Mouse (Mus musculus) cerebellum, postnatal 36 days (tissue): ENCODE data around the gene Tlr13.
"Not testable (repeated sequence)": the region's sequence is repeated elsewhere in the genome, so short reads cannot be mapped to it uniquely, and the experiment has no call there.

Experiments
- DNase-seq, 2 experiments: peaks; one replicate each; pipeline ENCODE4 v3.0.0; 2021 to 2022; ENCODE audit warnings: mixed read lengths in 2 of 2

The Tlr13 gene

DNA sequence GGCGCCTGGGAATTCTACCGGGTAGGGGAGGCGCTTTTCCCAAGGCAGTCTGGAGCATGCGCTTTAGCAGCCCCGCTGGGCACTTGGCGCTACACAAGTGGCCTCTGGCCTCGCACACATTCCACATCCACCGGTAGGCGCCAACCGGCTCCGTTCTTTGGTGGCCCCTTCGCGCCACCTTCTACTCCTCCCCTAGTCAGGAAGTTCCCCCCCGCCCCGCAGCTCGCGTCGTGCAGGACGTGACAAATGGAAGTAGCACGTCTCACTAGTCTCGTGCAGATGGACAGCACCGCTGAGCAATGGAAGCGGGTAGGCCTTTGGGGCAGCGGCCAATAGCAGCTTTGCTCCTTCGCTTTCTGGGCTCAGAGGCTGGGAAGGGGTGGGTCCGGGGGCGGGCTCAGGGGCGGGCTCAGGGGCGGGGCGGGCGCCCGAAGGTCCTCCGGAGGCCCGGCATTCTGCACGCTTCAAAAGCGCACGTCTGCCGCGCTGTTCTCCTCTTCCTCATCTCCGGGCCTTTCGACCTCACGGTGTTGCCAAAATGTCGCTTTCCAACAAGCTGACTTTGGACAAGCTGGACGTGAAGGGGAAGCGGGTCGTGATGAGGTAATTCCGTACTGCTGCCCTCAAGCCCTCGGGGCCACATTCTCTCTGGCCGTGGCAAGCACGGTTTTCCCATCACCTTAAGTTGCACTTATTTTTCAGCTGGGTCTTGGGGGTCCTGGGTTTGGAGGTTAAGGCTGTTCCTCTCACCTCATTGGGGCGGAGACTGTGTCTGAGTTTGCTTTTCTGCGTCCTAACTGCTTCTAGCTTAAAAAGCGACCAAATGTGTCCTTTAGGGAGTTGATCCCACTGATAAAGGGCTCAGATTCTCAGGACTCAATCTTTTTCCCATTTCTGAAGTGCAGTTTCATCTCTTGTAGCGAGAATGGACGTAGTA lies 44.0 kb downstream of the Tlr13 start, which contains the start of gene Pgk1:
Gene Pgk1 (plus strand): TSS at position 388 of the 937 bp plus-strand sequence.
- peak; percentile 83 to 93 for DNase-seq

DNA sequence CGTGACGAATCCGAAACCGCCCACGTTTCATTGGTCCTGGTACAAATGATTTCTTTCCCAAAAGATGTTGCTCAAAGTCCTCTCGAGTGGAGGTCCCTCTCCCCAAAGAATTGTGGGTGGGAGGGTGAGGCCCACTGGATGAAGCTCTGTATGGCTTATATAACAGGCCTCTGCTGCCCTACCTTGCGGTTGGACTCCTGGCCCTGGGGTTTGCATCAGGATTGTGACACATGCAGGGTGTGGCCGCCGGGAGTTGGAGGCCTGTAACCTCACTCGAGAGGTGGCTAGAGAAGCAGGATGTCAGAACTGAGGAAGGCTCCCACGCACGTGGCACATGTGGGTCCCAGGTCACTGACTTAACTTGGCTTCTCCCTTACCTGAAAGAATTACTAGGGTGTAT lies 44.7 kb downstream of the Tlr13 start:
- DNase-seq = peak; percentile 9 to 21

DNA sequence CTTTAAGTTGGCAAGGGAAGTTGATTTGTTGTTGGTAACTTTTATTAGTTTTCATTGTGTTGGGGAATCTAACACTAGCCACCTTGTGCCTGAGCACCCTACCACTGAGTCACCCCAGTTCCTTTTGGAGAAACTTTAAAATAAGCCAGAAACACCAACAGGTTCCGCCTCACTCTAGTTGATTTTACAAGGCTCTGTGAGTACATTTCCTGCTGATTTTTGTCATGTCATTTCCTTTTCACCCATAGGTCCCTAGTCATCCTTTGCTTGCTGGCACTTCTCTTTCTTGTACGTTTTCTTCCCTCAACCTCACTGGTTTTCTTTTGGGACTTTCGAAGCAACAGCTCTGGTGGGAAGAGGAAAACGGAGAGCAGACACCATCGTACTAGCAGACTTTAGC lies 46.4 kb downstream of the Tlr13 start:
- DNase-seq = no peak

GRCm38 (mm10) chrX:106190091-106190490 lies 47.1 kb downstream of the Tlr13 start:
- DNase-seq = no peak

GRCm38 (mm10) chrX:106194361-106194760 lies 51.4 kb downstream of the Tlr13 start:
- DNase-seq = not testable (repeated sequence)

GRCm38 (mm10) chrX:106197308-106197707 lies 54.3 kb downstream of the Tlr13 start:
- DNase-seq = no peak

GRCm38 (mm10) chrX:106198904-106199303 lies 55.9 kb downstream of the Tlr13 start:
- no peak for DNase-seq

- no peak for DNase-seq
Measured at GRCm38 (mm10) chrX:106209100-106209499, 66.1 kb downstream of the Tlr13 start.
